8 mouse cellular contexts compared by ENCODE assay signal in the genomic region with DNA sequence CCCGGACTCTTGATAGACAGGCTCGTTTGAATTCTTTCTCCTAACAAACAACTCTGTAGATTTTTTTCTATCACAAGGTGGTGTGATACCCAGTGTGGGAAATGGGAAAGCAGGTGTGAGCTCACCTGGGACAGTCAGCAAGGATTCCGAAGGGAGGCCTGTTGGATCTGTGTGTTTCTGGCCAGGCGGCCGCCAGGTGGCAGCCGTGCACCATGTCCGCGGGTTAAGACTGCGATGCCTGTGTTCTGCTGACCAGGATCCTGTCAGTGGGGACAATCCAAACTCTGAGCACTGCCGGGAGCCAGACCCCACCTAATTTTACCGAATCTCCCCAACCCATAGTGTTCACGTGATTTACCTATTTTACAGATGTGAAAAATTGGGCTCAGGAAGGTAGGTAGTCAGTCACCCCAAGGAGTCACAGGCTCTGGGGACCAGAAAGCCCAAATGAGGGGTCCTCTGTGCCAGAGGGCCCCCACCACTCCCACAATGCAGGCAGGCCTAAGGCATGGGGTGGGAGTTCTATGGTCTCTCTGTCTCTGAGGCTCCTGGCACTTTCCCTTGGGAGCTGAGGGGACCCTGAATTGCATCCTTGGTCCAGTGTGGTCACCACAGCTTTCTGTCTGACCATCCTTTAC.
DNase-seq lines count a peak whose midpoint lies in the region; ATAC-seq and TF ChIP-seq lines count a peak whose summit lies in the region.

No protein-coding gene starts in this region.

- H3K27me3 ChIP-seq in G1E (ENCODE audit: insufficient read depth, low read length): peaks cover 8% of the 10 kb centered on the region; the same call in 1 of the 2 replicates

- peaks cover 42% of the 10 kb centered on the region for H3K36me3 ChIP-seq in G1E (replicated peaks)

- TF ChIP-seq POLR2A in lung, adult 2 months (IDR thresholded peaks at IDR 0.05; ENCODE audit: borderline replicate concordance, extremely low read depth, low read depth, low read length): no peak

- H3K4me3 ChIP-seq in G1E (ENCODE audit: low read depth, low read length): no peak overlapping the region
- H3K4me3 ChIP-seq in lung, adult 2 months (replicated peaks; ENCODE audit: extremely low read depth, low read depth, low read length): no peak overlapping the region

- peak; percentile 76 for TF ChIP-seq CTCF in G1E (IDR thresholded peaks at IDR 0.05; ENCODE audit: low read depth, low read length)
- peak; percentile 86 for TF ChIP-seq CTCF in lung, adult 2 months (IDR thresholded peaks at IDR 0.05; ENCODE audit: insufficient read depth, low read length)

- H3K9me3 ChIP-seq in G1E (replicated peaks): no peaks in the 10 kb centered on the region

- DNase-seq in G1E (ENCODE audit: low spot score): peak; percentile 54
- peak; percentile 88 for DNase-seq in cerebellum, adult 8-10 months
- peak; percentile 53 to 79 for DNase-seq in layer of hippocampus, adult 8-10 months (ENCODE audit: low spot score in 2 of 2)
- peak; percentile 77 for DNase-seq in lung, adult 2 months
- DNase-seq in testis, postnatal 10 days (ENCODE audit: low spot score): peak; percentile 91

- ATAC-seq in G1E (ENCODE audit: extremely low read depth, insufficient number of reproducible peaks, low FRiP score, poor library complexity, severe bottlenecking): no peak
- peak; percentile 84; the same call in 1 of the 2 replicates for ATAC-seq in frontal cortex, adult (ENCODE audit: low TSS enrichment)
- peak; percentile 69 to 75 for ATAC-seq in hematopoietic stem cell, adult 5-6 weeks (replicated peaks in 1 of 2; ENCODE audit: insufficient read depth in 1 of 2, low FRiP score in 2 of 2, low TSS enrichment in 1 of 2, low read depth in 1 of 2, poor library complexity in 2 of 2, severe bottlenecking in 2 of 2)
- peak; percentile 58; the same call in 1 of the 2 replicates for ATAC-seq in neutrophil, adult 5-6 weeks (ENCODE audit: extremely low read depth, insufficient number of reproducible peaks, low FRiP score, poor library complexity, severe bottlenecking)

- WGBS in lung, adult 2 months: 9% methylated on average over 12 of the region's 12 CpGs

- H3K4me1 ChIP-seq in G1E (ENCODE audit: insufficient read depth, low read depth, low read length): peaks cover 7% of the 10 kb centered on the region; the same call in 1 of the 2 replicates
- peaks cover 7% of the 10 kb centered on the region; the same call in 1 of the 2 replicates for H3K4me1 ChIP-seq in lung, adult 2 months (ENCODE audit: control insufficient read depth, insufficient read depth, low read length)
